Mouse (Mus musculus) midbrain, postnatal 0 days (tissue): ENCODE results near the gene Sipa1l3. TPM values are rescaled to one million over a fixed set of nuclear protein-coding genes. Genes with fewer than 3 reads are reported as not detected.

Experiments
- ATAC-seq: fragments of 200-750 bp; cut with Nextera tagmentation; 2 replicates; pipeline ENCODE4 v1.8.0; 2017; ENCODE audit warnings: moderate number of reproducible peaks, mild to moderate bottlenecking, moderate TSS enrichment, moderate library complexity; ENCODE audit not compliant: low FRiP score
- DNase-seq: peaks from one replicate; pipeline ENCODE4 v3.0.0-alpha.2; 2015; ENCODE audit warnings: low spot score
- H3K27ac ChIP-seq: fragments of 300-500 bp; sonication (generic); 2 replicates; pipeline ENCODE4 v1.5.1; 2014; ENCODE audit warnings: low read depth, mild to moderate bottlenecking, low read length, mixed read lengths
- H3K27me3 ChIP-seq: fragments of 300-500 bp; sonication (generic); 2 replicates; pipeline ENCODE4 v1.6.1; 2014; ENCODE audit warnings: low read length, control low read depth, mixed read lengths; ENCODE audit not compliant: insufficient read depth
- H3K36me3 ChIP-seq: fragments of 300-500 bp; sonication (generic); 2 replicates; pipeline ENCODE4 v1.6.1; 2014; ENCODE audit warnings: low read length, control low read depth, mixed read lengths; ENCODE audit not compliant: insufficient read depth
- H3K4me1 ChIP-seq: fragments of 300-500 bp; sonication (generic); 2 replicates; pipeline ENCODE4 v1.6.1; 2014; ENCODE audit warnings: mild to moderate bottlenecking, control low read depth, antibody characterized with exemption, low read length, mixed read lengths; ENCODE audit not compliant: insufficient read depth
- H3K4me2 ChIP-seq: fragments of 300-500 bp; sonication (generic); 2 replicates; pipeline ENCODE4 v1.6.1; 2014; ENCODE audit warnings: low read depth, mild to moderate bottlenecking, low read length, mixed read lengths; ENCODE audit not compliant: poor library complexity, severe bottlenecking
- H3K4me3 ChIP-seq: fragments of 300-500 bp; sonication (generic); 2 replicates; pipeline ENCODE4 v1.5.1; 2014; ENCODE audit warnings: low read depth, mild to moderate bottlenecking, low read length, moderate library complexity
- H3K9ac ChIP-seq: fragments of 300-500 bp; sonication (generic); replicated peaks from 2 replicates; pipeline ENCODE4 v1.6.1; 2014; ENCODE audit warnings: mild to moderate bottlenecking, low read length, moderate library complexity, mixed read lengths; ENCODE audit not compliant: poor library complexity, severe bottlenecking
- H3K9me3 ChIP-seq: fragments of 300-500 bp; sonication (generic); 2 replicates; pipeline ENCODE4 v1.6.1; 2016; ENCODE audit warnings: low read length, control low read depth
- CTCF ChIP-seq: IDR thresholded peaks from 2 replicates; pipeline ENCODE4 v1.5.1; 2016; ENCODE audit warnings: antibody characterized with exemption, mild to moderate bottlenecking
- WGBS: fragments of 180-500 bp; shearing (Covaris S2); extraction: QIAGEN DNeasy Blood & Tissue Kit; methylation state at CpG from one replicate; pipeline ENCODE4 v1.1.7; 2014; 5-methylcytosine and 5-hydroxymethylcytosine counted together
- polyA plus RNA-seq: library from polyadenylated mRNA; unstranded; fragments of >200 nt; fragmentation: Nextera tagmentation; extraction: Ambion mirVana; gene quantifications from 2 replicates; pipeline ENCODE4 v1.2.1, GENCODE M21; 2015
- total RNA-seq: library from RNA; depleted of rRNA; stranded (reverse); fragments of >200 nt; gene quantifications from 2 replicates; pipeline ENCODE4 v1.2.3, GENCODE M21; 2014

Sipa1l3 gene
- total and polyA plus RNA-seq, 2 experiments from 2014 or later, result 13.9 to 80.7 TPM

- no peak for TF ChIP-seq CTCF
- no peak overlapping the region for H3K4me2 ChIP-seq
- 95% methylated on average over 10 of the region's 10 CpGs for WGBS
- ATAC-seq (no peak), DNase-seq (no peak)
- H3K9me3 ChIP-seq, result no peaks in the 10 kb centered on the region
- H3K4me1 ChIP-seq, result no peaks in the 10 kb centered on the region
- no peak overlapping the region for H3K9ac ChIP-seq
- no peaks in the 10 kb centered on the region for H3K27me3 ChIP-seq
- H3K36me3 ChIP-seq, result peaks cover 61% of the 10 kb centered on the region
- no peak overlapping the region for H3K27ac ChIP-seq
- H3K4me3 ChIP-seq, result no peak overlapping the region
These were observed 168.0 kb downstream of the Sipa1l3 start for GRCm38 (mm10) chr7:29350489-29350888.

GRCm38 (mm10) chr7:29346212-29346611, 172.2 kb downstream of the Sipa1l3 start:
- no peaks in the 10 kb centered on the region for H3K4me1 ChIP-seq
- DNase-seq (no peak), ATAC-seq (no peak)
- H3K27me3 ChIP-seq, result no peaks in the 10 kb centered on the region
- peaks cover 37% of the 10 kb centered on the region for H3K36me3 ChIP-seq
- no peaks in the 10 kb centered on the region for H3K9me3 ChIP-seq
- H3K9ac ChIP-seq, result no peak overlapping the region
- no peak overlapping the region for H3K4me3 ChIP-seq
- 65% methylated on average over 3 of the region's 3 CpGs for WGBS
- no peak for TF ChIP-seq CTCF
- no peak overlapping the region for H3K4me2 ChIP-seq
- no peak overlapping the region; the same call in 1 of the 2 replicates for H3K27ac ChIP-seq

- H3K9ac ChIP-seq, result no peak overlapping the region
- H3K4me3 ChIP-seq, result no peak overlapping the region
- TF ChIP-seq CTCF, result no peak
- ATAC-seq (no peak), DNase-seq (no peak)
- WGBS, result 63% methylated on average over 4 of the region's 4 CpGs
- H3K9me3 ChIP-seq, result no peaks in the 10 kb centered on the region
- peaks cover 33% of the 10 kb centered on the region for H3K36me3 ChIP-seq
- no peak overlapping the region; the same call in 1 of the 2 replicates for H3K27ac ChIP-seq
- no peaks in the 10 kb centered on the region for H3K27me3 ChIP-seq
- H3K4me1 ChIP-seq, result no peaks in the 10 kb centered on the region
- H3K4me2 ChIP-seq, result no peak overlapping the region
These were observed 172.9 kb downstream of the Sipa1l3 start for GRCm38 (mm10) chr7:29345534-29345933.

GRCm38 (mm10) chr7:29343746-29344145, 174.7 kb downstream of the Sipa1l3 start:
- Histone ChIP-seq H3K4me1 (no peaks in the 10 kb centered on the region), H3K9ac (no peak overlapping the region), H3K4me3 (no peak overlapping the region), H3K36me3 (peaks cover 24% of the 10 kb centered on the region), H3K4me2 (no peak overlapping the region), H3K27me3 (no peaks in the 10 kb centered on the region), H3K27ac (no peak overlapping the region), H3K9me3 (no peaks in the 10 kb centered on the region)
- TF ChIP-seq CTCF, result no peak
- 95% methylated on average over 7 of the region's 7 CpGs for WGBS
- DNase-seq (no peak), ATAC-seq (no peak; the same call in 1 of the 2 replicates)

GRCm38 (mm10) chr7:29342489-29343092, 175.8 kb downstream of the Sipa1l3 start:
- 43% methylated on average over 8 of the region's 8 CpGs for WGBS
- 0 out of 2 replicates have a peak overlapping the region, but pooled peaks have one; percentile 19 for H3K9ac ChIP-seq

GRCm38 (mm10) chr7:29341722-29342121, 176.7 kb downstream of the Sipa1l3 start:
- H3K27me3 ChIP-seq, result no peaks in the 10 kb centered on the region
- no peak overlapping the region for H3K27ac ChIP-seq
- no peak overlapping the region for H3K4me3 ChIP-seq
- H3K9ac ChIP-seq, result no peak overlapping the region
- WGBS, result 65% methylated on average over 12 of the region's 12 CpGs
- ATAC-seq, result no peak
- no peaks in the 10 kb centered on the region for H3K4me1 ChIP-seq
- no peak overlapping the region for H3K4me2 ChIP-seq
- peaks cover 20% of the 10 kb centered on the region for H3K36me3 ChIP-seq
- TF ChIP-seq CTCF, result no peak
- no peak for DNase-seq
- H3K9me3 ChIP-seq, result no peaks in the 10 kb centered on the region

More at GRCm38 (mm10) chr7:29342489-29343092, 175.8 kb downstream of the Sipa1l3 start:
- no peak for TF ChIP-seq CTCF
- peaks cover 20% of the 10 kb centered on the region for H3K36me3 ChIP-seq
- no peak overlapping the region for H3K4me3 ChIP-seq
- H3K27ac ChIP-seq, result peak overlapping the region; percentile 38; the same call in 1 of the 2 replicates
- H3K4me1 ChIP-seq, result no peaks in the 10 kb centered on the region
- H3K4me2 ChIP-seq, result no peak overlapping the region
- ATAC-seq (no peak), DNase-seq (peak; percentile 15)
- no peaks in the 10 kb centered on the region for H3K9me3 ChIP-seq
- no peaks in the 10 kb centered on the region for H3K27me3 ChIP-seq
